Mouse (Mus musculus) urinary bladder, postnatal 25 days (tissue): ENCODE measurements around the gene Tmsb15b2.
"Not testable (repeated sequence)": the region's sequence is repeated elsewhere in the genome, so short reads cannot be mapped to it uniquely, and the experiment has no call there.

Source experiments
- DNase-seq: peaks from one replicate; pipeline ENCODE4 v3.0.0; 2022; ENCODE audit warnings: low spot score

Tmsb15b2 gene

GRCm38 (mm10) chrX:136975397-136975796 lies at the start of gene Tmsb15b2:
Tmsb15b2 (minus strand) TSS chrX:136975497.
- not testable (repeated sequence) for DNase-seq

- DNase-seq = peak; percentile 41
Observed at GRCm38 (mm10) chrX:137019310-137019709, 44.0 kb upstream of the Tmsb15b2 start.

DNA sequence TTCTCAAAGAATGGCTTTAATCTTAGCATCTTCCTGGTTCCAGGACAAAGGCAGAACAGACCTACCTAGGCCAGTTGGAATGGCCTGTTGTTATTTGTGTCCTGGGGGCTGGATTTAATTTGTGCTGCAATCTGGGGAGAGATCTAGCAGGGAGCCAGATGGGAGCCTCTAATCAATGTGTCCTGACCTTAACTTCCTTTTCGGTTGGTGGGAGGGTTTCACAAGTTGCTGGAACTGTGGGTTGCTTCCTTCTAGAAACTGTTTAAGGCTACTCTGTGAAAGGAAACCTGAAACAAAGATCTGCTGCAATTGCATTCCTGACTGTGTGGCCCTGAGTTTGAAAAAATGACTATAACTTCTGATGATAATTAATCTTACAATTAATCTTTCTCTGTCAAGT lies 42.4 kb upstream of the Tmsb15b2 start:
- no peak for DNase-seq

GRCm38 (mm10) chrX:137015099-137015709 lies 39.9 kb upstream of the Tmsb15b2 start:
- no peak for DNase-seq

- no peak for DNase-seq
Observed at GRCm38 (mm10) chrX:136996256-136996655, 21.0 kb upstream of the Tmsb15b2 start.

- DNase-seq = no peak
Observed at GRCm38 (mm10) chrX:136993641-136994040, 18.3 kb upstream of the Tmsb15b2 start.

GRCm38 (mm10) chrX:136992978-136993547 lies 17.8 kb upstream of the Tmsb15b2 start, which contains the start of gene Zcchc18:
Zcchc18 (plus strand) TSS chrX:136993155.
- DNase-seq = no peak

GRCm38 (mm10) chrX:136992191-136992965 lies 17.1 kb upstream of the Tmsb15b2 start:
- DNase-seq = no peak

DNA sequence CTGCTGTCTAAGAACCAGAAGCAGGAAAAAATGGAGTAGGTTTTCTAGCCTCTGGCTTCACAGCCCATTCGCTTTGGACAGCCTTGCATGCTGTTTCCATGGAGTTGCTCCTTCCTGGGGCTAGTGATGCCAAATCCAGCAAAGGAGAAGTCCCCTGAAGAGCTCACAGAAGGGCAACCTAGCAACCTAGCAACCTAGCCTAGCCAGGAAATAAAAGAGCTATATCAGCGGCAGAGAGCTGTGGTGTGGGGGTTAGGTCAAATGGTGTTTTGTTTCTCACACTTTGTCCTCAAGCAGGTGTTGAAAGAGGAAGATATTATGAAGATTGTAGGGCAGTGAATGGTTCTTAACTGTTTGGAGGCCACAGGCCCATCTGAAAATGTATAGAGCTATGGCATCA lies 16.0 kb upstream of the Tmsb15b2 start:
- DNase-seq = no peak

DNA sequence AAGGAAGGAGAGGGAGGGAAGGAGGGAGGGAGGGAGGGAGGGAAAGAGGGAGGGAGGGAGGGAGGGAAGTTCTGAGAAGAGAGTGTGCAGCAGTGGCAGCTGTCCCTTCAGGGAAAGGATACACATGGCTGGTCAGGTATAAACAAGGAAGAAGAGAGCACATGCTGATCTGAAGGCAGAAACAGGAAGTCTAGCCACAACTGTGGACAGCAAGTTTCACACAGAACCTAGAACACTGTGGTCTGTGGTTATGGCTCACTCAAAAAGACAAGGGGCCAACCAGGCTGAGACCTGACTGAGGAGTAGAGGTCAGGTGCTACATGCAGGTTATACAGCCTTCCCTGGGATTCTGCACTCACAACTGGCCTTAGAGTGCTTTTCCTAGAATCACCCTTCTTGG lies 10.7 kb upstream of the Tmsb15b2 start:
- no peak for DNase-seq

DNA sequence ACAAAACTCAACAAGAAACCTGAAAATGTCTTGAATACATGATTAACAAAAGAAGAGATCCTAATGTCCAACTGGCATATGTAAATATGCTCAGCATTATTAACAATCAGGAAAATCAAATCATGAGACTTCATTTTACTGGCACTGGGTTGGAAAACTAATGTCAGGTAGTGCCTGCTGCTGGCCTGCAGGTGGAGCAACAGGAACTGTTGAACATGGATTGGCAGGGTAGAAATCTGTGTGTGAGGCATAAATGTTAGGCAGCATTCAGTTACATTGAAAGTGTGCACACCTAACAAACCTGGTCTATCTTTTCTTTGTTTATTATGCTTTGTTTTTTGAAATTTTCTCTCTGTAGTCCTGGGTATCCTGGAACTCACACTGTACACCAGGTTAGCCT lies 3.3 kb upstream of the Tmsb15b2 start:
- DNase-seq = no peak

DNA sequence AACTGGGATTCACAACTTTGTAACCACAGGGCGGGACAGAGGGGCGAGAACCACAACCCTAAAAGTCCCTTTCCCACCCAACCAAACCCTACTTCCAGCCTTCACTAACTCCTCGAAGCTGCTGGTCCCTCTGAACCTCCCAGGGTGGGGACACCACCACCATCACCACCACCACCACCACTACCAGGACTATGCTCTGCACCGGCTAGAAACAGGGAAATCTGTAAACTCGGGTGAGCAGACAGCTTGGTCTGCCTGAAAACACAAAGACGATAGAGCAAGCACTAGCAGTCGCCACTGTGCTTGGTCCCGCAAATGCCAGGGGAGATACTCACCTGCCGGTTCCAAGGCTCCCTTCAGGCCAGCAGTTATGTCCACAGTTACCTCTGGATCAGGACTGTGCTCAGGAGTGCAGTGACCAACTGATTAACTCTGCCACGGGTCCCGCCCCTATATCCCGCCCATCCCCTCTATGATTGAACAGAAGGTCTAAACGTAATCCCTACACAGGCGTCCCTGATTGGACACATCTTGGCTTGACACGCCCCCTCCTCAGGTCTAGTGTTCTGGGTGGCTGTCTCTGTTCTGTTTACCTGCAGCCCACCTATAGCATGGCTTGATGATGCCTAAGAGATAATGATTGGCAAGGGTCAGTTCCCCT lies 1.3 kb upstream of the Tmsb15b2 start, which contains the start of the genes Tmsb15l and Tmsb15b1:
Tmsb15l (minus strand) TSS at position 446 of the 661 bp plus-strand sequence.
Tmsb15b1 (minus strand) TSS at position 451 of the 661 bp plus-strand sequence.
- DNase-seq = no peak

DNA sequence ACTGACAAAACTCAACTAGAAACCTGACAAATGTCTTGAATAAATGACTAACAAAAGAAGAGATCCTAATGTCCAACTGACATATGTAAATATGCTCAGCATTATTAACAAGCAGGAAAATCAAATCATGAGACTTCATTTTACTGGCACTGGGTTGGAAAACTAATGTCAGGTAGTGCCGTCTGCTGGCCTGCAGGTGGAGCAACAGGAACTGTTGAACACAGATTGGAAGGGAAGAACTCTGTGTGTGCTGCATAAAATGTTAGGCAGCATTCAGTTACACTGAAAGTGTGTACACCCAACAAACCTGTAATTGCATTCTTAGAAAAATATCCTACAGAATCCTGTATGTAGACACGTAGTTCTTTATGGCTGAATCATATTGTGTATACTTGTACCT lies 15.6 kb downstream of the Tmsb15b2 start:
- DNase-seq = no peak

GRCm38 (mm10) chrX:136958300-136958699 lies 17.0 kb downstream of the Tmsb15b2 start:
- not testable (repeated sequence) for DNase-seq

GRCm38 (mm10) chrX:136957583-136958279 lies 17.6 kb downstream of the Tmsb15b2 start:
- DNase-seq = peak; percentile 19

DNA sequence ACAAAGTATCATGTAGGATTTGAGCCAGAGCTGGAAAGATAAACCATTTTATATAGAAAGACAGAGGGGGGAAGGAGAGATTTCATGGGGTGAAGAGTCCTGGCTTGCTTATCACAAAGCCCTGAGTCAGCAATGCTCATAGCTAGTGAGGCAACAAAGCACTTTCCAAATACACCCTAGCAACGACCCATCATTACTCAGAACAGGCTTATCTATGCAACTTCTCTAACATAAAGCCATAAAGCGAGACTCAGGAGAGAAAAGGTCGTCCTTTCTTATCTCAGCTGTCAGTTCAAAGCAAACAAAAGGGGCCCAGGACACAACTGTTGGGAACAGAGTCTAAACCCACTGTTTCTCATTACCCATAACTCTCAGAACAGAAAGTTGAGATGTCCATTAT lies 37.3 kb downstream of the Tmsb15b2 start:
- DNase-seq = no peak

DNA sequence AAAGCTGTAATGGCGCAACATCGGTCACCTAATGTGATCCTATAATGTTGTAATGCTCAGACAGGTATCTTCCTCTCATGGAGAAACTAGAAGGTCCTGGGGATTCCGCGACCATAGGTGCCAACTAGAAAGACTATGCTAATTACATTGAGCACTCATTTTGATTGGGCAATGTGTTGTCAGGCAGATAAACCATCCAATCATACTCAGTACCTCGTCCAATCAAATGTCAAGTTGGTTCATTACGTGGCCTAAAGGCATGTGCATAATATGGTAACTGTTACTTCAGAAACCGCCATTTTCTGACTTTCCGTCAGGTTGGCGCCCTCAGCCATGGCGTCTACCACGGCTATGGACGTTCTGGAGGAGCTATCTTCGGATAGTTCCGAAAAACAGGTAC lies 48.3 kb downstream of the Tmsb15b2 start, which contains the start of gene H2bfm:
H2bfm (plus strand) TSS at position 295 of the 400 bp plus-strand sequence.
- no peak for DNase-seq

DNA sequence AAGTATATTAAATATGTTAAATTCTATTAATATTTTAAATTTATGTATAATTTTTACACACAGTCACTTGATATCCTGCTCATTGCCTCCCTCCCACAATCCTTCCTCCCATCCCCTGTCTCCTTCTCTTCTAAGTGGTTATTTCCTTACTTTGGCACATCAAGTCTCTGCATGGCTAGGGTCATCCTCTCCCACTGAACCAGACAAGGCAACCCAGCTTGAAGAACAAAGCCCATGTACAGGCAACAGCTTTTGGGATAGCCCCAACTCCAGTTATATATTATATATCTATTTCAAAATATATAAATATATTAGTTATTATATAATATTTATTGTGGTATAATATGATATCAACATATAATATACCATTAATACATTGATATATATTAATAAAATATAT lies 49.4 kb downstream of the Tmsb15b2 start:
- no peak for DNase-seq
